Mouse (Mus musculus) NIH3T3 (cell line): ENCODE measurements around the gene Cacna1f.
A peak's percentile ranks its signal among the peaks of the same experiment; 100 is the strongest.

Source experiments
- DNase-seq: peaks from one replicate; pipeline ENCODE4 v3.0.0-alpha.2; 2012; ENCODE audit warnings: low read depth

The Cacna1f gene

DNA sequence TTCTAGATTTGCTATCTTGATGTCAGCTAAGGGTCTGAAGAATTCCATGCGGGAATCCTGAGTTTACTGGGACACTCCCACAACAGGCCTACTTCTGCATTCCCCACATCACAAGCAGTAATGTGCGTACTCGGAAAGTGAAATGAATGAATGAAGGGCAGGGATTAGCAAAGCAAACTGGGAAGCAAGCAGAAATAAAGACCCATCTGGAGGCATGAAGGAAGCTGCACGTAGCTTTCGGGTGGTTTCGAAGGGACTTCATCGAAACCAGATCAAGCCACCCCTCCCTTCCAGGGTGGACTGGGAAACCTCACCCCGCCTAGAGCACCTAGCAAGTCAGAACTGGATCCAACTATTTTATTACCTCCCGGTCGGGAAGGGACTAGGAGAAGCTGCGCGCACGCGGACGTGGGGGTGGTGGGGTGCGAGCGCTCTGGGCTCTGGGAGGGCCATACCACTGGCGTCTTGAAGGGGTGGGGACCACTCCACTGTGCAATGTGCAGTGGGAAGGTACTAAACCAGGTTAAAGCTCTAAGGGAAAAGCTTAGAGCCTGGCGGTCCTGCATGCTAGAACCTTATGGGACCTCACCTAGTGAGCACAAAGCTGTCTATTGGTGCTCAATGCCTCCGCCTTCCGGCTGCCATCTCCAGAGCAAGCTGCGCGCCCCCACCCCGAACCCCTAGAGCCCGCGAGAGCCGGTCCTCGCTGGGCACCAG is 67.6 kb downstream of the Cacna1f start:
- DNase-seq, result no peak

DNA sequence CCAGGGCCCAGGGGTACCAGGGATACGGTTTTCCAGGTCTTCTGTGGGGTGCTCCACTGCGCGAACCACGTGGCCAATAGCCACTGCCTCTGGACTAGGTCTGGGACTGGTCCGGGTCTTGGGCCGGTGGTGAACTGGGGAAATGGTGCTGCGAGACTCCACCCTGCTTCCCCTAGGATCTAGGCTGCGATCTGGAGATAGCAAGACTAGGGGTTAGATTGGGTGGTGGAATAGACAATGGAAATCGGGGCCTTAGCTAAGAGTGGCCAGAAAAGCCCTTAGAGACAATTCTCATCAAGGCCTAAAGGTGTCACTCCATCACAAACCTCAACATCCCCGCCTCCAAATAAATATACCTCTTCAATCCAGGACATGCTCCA is 68.1 kb downstream of the Cacna1f start:
- DNase-seq, result no peak

DNA sequence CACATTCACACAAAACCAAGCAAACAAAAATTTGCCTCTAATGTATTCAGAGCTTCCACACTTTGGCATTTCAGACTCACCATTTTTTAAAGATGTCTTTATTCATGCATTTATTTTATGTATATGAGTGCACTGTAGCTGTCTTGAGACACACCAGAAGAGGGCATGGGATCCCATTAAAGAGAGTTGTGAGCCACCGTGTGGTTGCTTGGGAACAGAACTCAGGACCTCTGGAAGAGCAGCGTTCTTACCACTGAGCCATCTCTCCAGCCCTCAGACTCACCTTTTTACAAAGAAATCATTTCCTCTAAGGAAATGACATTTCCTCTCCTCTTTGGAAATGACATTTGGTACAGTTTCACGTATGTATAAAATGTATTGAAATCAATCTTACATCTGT is 72.1 kb downstream of the Cacna1f start:
- peak; percentile 22 for DNase-seq

DNA sequence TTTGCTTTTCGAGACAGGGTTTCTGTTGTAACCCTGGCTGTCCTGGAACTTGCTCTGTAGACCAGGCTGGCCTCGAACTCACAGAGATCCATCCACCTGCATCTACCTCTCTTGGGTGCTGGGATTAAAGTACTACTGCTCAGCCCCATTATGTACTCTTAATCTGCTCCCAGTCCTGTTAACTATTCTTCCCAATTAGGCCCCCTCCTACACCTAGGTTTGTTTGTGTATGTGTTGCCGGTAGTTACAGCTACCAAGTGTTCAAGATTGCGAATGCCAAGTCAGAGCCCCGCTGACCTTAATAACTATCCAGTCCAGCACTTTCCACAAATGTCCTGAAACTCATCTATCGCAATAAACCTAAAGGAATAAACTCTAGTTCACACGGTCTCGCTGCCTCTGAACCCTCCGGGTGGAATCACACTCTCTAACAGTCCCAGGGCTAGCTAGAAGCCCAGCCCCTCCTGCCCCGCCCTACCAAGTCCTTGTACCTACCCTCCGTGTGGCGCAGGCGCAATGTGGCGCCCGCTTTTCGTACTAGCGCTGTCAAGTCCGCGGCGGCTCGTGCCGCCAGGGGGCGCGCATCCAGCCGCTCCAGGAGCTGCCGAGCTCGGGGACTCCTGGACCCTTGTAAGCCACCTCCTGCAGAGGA is 72.6 kb downstream of the Cacna1f start:
- peak; percentile 95 for DNase-seq

DNA sequence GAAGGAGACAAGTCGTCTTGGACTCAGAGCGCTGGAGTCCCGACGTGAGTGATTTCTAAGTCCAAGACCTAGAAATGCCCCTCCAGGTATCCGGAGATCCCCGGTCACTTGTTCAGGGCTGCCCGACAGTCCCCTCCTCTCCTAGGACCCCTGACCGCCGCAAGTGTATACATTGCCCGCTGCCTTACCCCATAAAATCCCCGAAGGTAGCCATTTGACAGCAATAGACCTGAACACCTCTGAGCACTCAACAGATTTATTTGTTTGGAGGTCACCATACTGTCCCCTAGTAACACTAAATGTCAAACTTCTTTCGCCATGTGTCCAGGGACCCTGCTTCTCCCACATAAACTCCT is 73.2 kb downstream of the Cacna1f start:
- DNase-seq, result no peak

DNA sequence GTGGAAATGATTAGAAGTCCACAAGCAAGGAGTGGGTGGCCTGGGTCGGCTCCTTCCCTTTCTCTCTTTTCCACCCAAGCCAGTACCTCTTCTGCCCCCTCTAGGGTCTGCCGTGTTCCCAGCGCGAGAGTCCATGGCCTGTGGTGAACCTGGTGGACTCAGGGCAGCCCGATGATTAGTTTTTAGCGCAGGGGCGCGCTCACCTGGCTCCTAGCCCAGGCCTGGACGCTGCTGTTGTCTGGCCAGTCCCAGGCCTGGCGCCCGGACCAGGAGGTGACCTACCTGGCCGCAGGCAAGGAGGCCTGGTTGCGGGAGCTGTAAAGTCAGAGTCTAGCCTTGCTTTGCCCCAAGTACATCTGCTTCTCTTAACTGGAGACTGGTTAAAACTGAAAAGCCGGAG is 74.0 kb downstream of the Cacna1f start, which contains the start of gene Magix:
Gene Magix, minus strand, starts transcription at position 388 of the 400 bp plus-strand sequence.
- DNase-seq, result no peak
